ENCODE assay signal across 17 mouse cellular contexts in genomic region chr7:80970913-80971312, GRCm38 (mm10). TPM values are rescaled to one million over a fixed set of nuclear protein-coding genes. Genes with fewer than 3 reads are reported as not detected.
DNase-seq lines count a peak whose midpoint lies in the region; ATAC-seq lines count a peak whose summit lies in the region.
"Had no signal": no experiment of that assay in that cellular context is flagged by ENCODE, and none has a peak within 500 bp of the region (broad histone marks: within the 10 kb centered on the region; RNA-seq: fewer than 3 reads in every experiment).

No protein-coding gene starts in this region.

- no peak overlapping the region for H3K9ac ChIP-seq in kidney, embryonic 14.5 days (ENCODE audit: low read depth, low read length)
- H3K9ac ChIP-seq: forebrain, postnatal 0 days; limb, embryonic 12.5 days; midbrain, embryonic 15.5 days had no signal

- no peaks in the 10 kb centered on the region for H3K9me3 ChIP-seq in kidney, embryonic 14.5 days (ENCODE audit: control insufficient read depth, low read length)
- H3K9me3 ChIP-seq: embryonic facial prominence, embryonic 10.5 days; limb, embryonic 12.5 days; midbrain, embryonic 15.5 days had no signal

- H3K36me3 ChIP-seq in kidney, embryonic 14.5 days (ENCODE audit: control insufficient read depth, insufficient read depth, low read length): no peaks in the 10 kb centered on the region
- H3K36me3 ChIP-seq: embryonic facial prominence, embryonic 10.5 days; limb, embryonic 12.5 days; midbrain, embryonic 15.5 days had no signal

- no peak overlapping the region for H3K27ac ChIP-seq in kidney, embryonic 14.5 days (ENCODE audit: low read depth, low read length)
- H3K27ac ChIP-seq: embryonic facial prominence, embryonic 10.5 days; layer of hippocampus, adult 2 months; limb, embryonic 12.5 days; midbrain, embryonic 15.5 days had no signal

- peak; percentile 90 for DNase-seq in kidney, adult 11 months
- peak; percentile 30 for DNase-seq in adrenal gland, adult 8-10 months
- DNase-seq in adrenal gland, postnatal 25 days: peak; percentile 40
- DNase-seq in kidney, postnatal 14 days: peak; percentile 77
- DNase-seq in cerebellum, adult 8-10 months: no peak
- DNase-seq: cerebellum, postnatal 36 days; forebrain, postnatal 0 days; gastrocnemius, postnatal 10 days; right cerebral cortex, postnatal 25 days had no signal

- no peaks in the 10 kb centered on the region for H3K27me3 ChIP-seq in kidney, embryonic 14.5 days (ENCODE audit: control insufficient read depth, insufficient read depth, low read length)
- H3K27me3 ChIP-seq: limb, embryonic 12.5 days; midbrain, embryonic 15.5 days had no signal

- 60% methylated on average over 3 of the region's 3 CpGs for WGBS in kidney, embryonic 14.5 days

- H3K4me3 ChIP-seq in kidney, embryonic 14.5 days (ENCODE audit: low read length): no peak overlapping the region
- H3K4me3 ChIP-seq: embryonic facial prominence, embryonic 10.5 days; erythroblast, embryonic 14.5 days; layer of hippocampus, adult 2 months; limb, embryonic 12.5 days; midbrain, embryonic 15.5 days had no signal

- no peak for ATAC-seq in kidney, embryonic 14.5 days (ENCODE audit: low FRiP score, low TSS enrichment)
- ATAC-seq in inflammation-experienced regulatory T-cells, adult 6 months: no peak
- ATAC-seq: forebrain, postnatal 0 days; hindbrain, embryonic 16.5 days; midbrain, embryonic 15.5 days had no signal

- no peak overlapping the region for H3K4me2 ChIP-seq in kidney, embryonic 14.5 days (replicated peaks; ENCODE audit: low read depth, low read length)
- H3K4me2 ChIP-seq: limb, embryonic 12.5 days; midbrain, embryonic 15.5 days had no signal

- no peaks in the 10 kb centered on the region for H3K4me1 ChIP-seq in kidney, embryonic 14.5 days (ENCODE audit: control insufficient read depth, insufficient read depth, low read length)
- H3K4me1 ChIP-seq: embryonic facial prominence, embryonic 10.5 days; limb, embryonic 12.5 days; midbrain, embryonic 15.5 days had no signal

RNA-seq across cellular contexts. Expression of gene Zfp592, which starts 22.6 kb away (rescaled TPM):
- 9.1 and 16.1 TPM in 2 replicates for polyA plus RNA-seq in kidney, embryonic 14.5 days (2014; fragmentation: Nextera tagmentation; extraction: Ambion mirVana)
- total RNA-seq in adrenal gland, adult 8-10 months (2022): 10 to 100 TPM; 21.2 to 31.7 (median 26.4) TPM
- total RNA-seq in adrenal gland, postnatal 25 days (2021): 26.8 and 28.7 TPM in 2 replicates
- polyA plus RNA-seq in inflammation-experienced regulatory T-cells, adult 6 months (2017; shearing (Covaris generic)): 10 to 100 TPM; 12.8 to 21.3 (median 19.8) TPM

RNA-seq across cellular contexts. Expression of gene Sec11a, which starts 23.3 kb away (rescaled TPM):
- polyA plus RNA-seq in kidney, embryonic 14.5 days (2014; fragmentation: Nextera tagmentation; extraction: Ambion mirVana): 214 and 228 TPM in 2 replicates
- 100 to 1,000 TPM in 3 of 4 experiments, 10 to 100 TPM in 1; 90.9 to 110 (median 105) TPM for total RNA-seq in adrenal gland, adult 8-10 months (2022)
- total RNA-seq in adrenal gland, postnatal 25 days (2021): 88.8 and 100 TPM in 2 replicates
- 100 to 1,000 TPM; 248 to 321 (median 312) TPM for polyA plus RNA-seq in inflammation-experienced regulatory T-cells, adult 6 months (2017; shearing (Covaris generic))
